Mouse (Mus musculus): ENCODE results near the gene Rpl31.

- no peak for TF ChIP-seq CTCF (conservative IDR thresholded peaks at IDR 0.05; ENCODE audit: insufficient read depth, insufficient read length, low read depth, low read length)
- TF ChIP-seq POLR2A (IDR thresholded peaks at IDR 0.05; ENCODE audit: low read depth, low read length), result no peak
These were observed 5.7 kb downstream of the Rpl31 start for GRCm38 (mm10) chr1:39373378-39373777.

Data from kidney, adult 2 months (tissue).